Mouse (Mus musculus) heart, embryonic 15.5 days (tissue): ENCODE measurements at regions not wholly inside any gene's neighbourhood (a gene's known extent, or its start where the extent isn't known, plus 50 kb on each side); places are given as distances from the start of the nearest gene placed in this dataset.

ENCODE experiments used
- ATAC-seq: fragments of 200-750 bp; cut with Nextera tagmentation; replicated peaks from 2 replicates; pipeline ENCODE4 v1.8.0; 2017; ENCODE audit warnings: low read depth, moderate TSS enrichment; ENCODE audit not compliant: insufficient number of reproducible peaks, insufficient read depth, low FRiP score
- H3K27ac ChIP-seq: fragments of 300-500 bp; sonication (generic); 2 replicates; pipeline ENCODE4 v1.5.1; 2015; ENCODE audit warnings: mild to moderate bottlenecking, inconsistent platforms
- H3K27me3 ChIP-seq: fragments of 300-500 bp; sonication (generic); 2 replicates; pipeline ENCODE4 v1.6.1; 2015; ENCODE audit warnings: inconsistent platforms
- H3K36me3 ChIP-seq: fragments of 300-500 bp; sonication (generic); 2 replicates; pipeline ENCODE4 v1.6.1; 2015; ENCODE audit warnings: mild to moderate bottlenecking, inconsistent platforms
- H3K4me1 ChIP-seq: fragments of 300-500 bp; sonication (generic); replicated peaks from 2 replicates; pipeline ENCODE4 v1.6.1; 2015; ENCODE audit warnings: inconsistent platforms
- H3K4me2 ChIP-seq: fragments of 300-500 bp; sonication (generic); 2 replicates; pipeline ENCODE4 v1.6.1; 2015; ENCODE audit warnings: inconsistent platforms, mild to moderate bottlenecking, moderate library complexity
- H3K4me3 ChIP-seq: fragments of 300-500 bp; sonication (generic); 2 replicates; pipeline ENCODE4 v1.5.1; 2015; ENCODE audit warnings: mild to moderate bottlenecking, inconsistent platforms
- H3K9ac ChIP-seq: fragments of 300-500 bp; sonication (generic); 2 replicates; pipeline ENCODE4 v1.6.1; 2015; ENCODE audit warnings: mild to moderate bottlenecking, inconsistent platforms
- H3K9me3 ChIP-seq: fragments of 300-500 bp; sonication (generic); replicated peaks from 2 replicates; pipeline ENCODE4 v1.6.1; 2016; ENCODE audit warnings: inconsistent platforms
- WGBS: fragments of 180-500 bp; shearing (Covaris S2); methylation state at CpG from one replicate; pipeline ENCODE4 v1.1.7; 2015; ENCODE audit warnings: mixed read lengths; 5-methylcytosine and 5-hydroxymethylcytosine counted together

GRCm38 (mm10) chr3:110599175-110599853 lies 348.5 kb upstream of the Prmt6 start:
- H3K4me1 ChIP-seq: no peaks in the 10 kb centered on the region
- no peak overlapping the region for H3K4me3 ChIP-seq
- no peaks in the 10 kb centered on the region for H3K36me3 ChIP-seq
- H3K4me2 ChIP-seq: no peak overlapping the region
- WGBS: 61% methylated on average over 4 of the region's 4 CpGs
- H3K9ac ChIP-seq: no peak overlapping the region
- H3K27ac ChIP-seq: no peak overlapping the region
- no peaks in the 10 kb centered on the region for H3K9me3 ChIP-seq
- no peak for ATAC-seq
- H3K27me3 ChIP-seq: no peaks in the 10 kb centered on the region

- 74% methylated on average over 2 of the region's 2 CpGs for WGBS
Observed at GRCm38 (mm10) chr3:110582766-110583165, 332.0 kb upstream of the Prmt6 start.

GRCm38 (mm10) chr3:110579261-110579660 lies 328.5 kb upstream of the Prmt6 start:
- no peak overlapping the region for H3K9ac ChIP-seq
- H3K4me1 ChIP-seq: no peaks in the 10 kb centered on the region
- H3K27me3 ChIP-seq: no peaks in the 10 kb centered on the region
- no peaks in the 10 kb centered on the region for H3K36me3 ChIP-seq
- WGBS: 43% methylated on average over 1 of the region's 1 CpGs
- H3K27ac ChIP-seq: no peak overlapping the region
- H3K4me3 ChIP-seq: no peak overlapping the region
- ATAC-seq: no peak
- H3K4me2 ChIP-seq: no peak overlapping the region
- no peaks in the 10 kb centered on the region for H3K9me3 ChIP-seq

More at GRCm38 (mm10) chr3:110582766-110583165, 332.0 kb upstream of the Prmt6 start:
- Histone ChIP-seq H3K36me3 (no peaks in the 10 kb centered on the region), H3K4me2 (no peak overlapping the region), H3K27ac (no peak overlapping the region), H3K9me3 (no peaks in the 10 kb centered on the region), H3K9ac (no peak overlapping the region), H3K4me1 (no peaks in the 10 kb centered on the region), H3K4me3 (no peak overlapping the region), H3K27me3 (no peaks in the 10 kb centered on the region)
- ATAC-seq: no peak

- WGBS: 69% methylated on average over 4 of the region's 4 CpGs
- no peaks in the 10 kb centered on the region for H3K27me3 ChIP-seq
- H3K9ac ChIP-seq: no peak overlapping the region
- no peaks in the 10 kb centered on the region for H3K9me3 ChIP-seq
- no peaks in the 10 kb centered on the region for H3K4me1 ChIP-seq
- ATAC-seq: no peak
- H3K4me2 ChIP-seq: no peak overlapping the region
- H3K4me3 ChIP-seq: no peak overlapping the region
- H3K27ac ChIP-seq: no peak overlapping the region
- no peaks in the 10 kb centered on the region for H3K36me3 ChIP-seq
Observed at GRCm38 (mm10) chr3:110567187-110567586, 316.4 kb upstream of the Prmt6 start.

GRCm38 (mm10) chr3:110547326-110547725 lies 296.5 kb upstream of the Prmt6 start:
- no peaks in the 10 kb centered on the region for H3K4me1 ChIP-seq
- no peak overlapping the region for H3K4me2 ChIP-seq
- H3K27ac ChIP-seq: no peak overlapping the region
- H3K9ac ChIP-seq: no peak overlapping the region
- H3K36me3 ChIP-seq: no peaks in the 10 kb centered on the region
- no peaks in the 10 kb centered on the region for H3K27me3 ChIP-seq
- no peak overlapping the region for H3K4me3 ChIP-seq
- WGBS: 72% methylated on average over 4 of the region's 4 CpGs
- ATAC-seq: no peak
- no peaks in the 10 kb centered on the region for H3K9me3 ChIP-seq

- Histone ChIP-seq H3K27ac (no peak overlapping the region), H3K4me1 (no peaks in the 10 kb centered on the region), H3K9me3 (no peaks in the 10 kb centered on the region), H3K36me3 (no peaks in the 10 kb centered on the region), H3K9ac (no peak overlapping the region), H3K27me3 (no peaks in the 10 kb centered on the region), H3K4me3 (no peak overlapping the region), H3K4me2 (no peak overlapping the region)
- ATAC-seq: no peak
- WGBS: 41% methylated on average over 2 of the region's 2 CpGs
Observed at GRCm38 (mm10) chr3:110538275-110538674, 287.5 kb upstream of the Prmt6 start.
